Mouse (Mus musculus) yolk sac, embryonic 10.5 days (tissue): ENCODE results near the gene Ppp1r15b.

Experiments used
- DNase-seq: peaks from one replicate; pipeline ENCODE4 v3.0.0-alpha.2; 2017; ENCODE audit warnings: low spot score

Gene Ppp1r15b

DNA sequence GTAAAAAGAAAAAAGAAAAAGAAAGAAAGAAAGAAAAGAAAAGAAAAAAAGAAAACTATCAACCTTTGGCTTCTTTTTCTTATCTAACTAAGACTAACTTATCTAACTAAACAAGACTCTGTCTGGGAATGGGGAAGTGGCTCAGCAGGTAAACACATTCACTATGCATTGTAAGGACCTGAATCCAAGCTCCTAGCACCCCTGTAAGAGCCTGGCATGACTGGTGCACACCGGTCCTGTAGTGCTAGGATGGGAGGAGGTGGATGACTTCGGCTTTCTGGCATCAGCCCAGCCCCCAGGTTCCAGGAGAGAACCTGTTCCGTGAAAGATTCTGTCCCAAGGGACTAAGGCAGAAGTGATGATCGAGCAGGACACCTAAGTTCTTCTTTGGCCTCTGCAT lies 30.6 kb downstream of the Ppp1r15b start:
- peak; percentile 22 for DNase-seq

- no peak for DNase-seq
These were observed 31.1 kb downstream of the Ppp1r15b start for GRCm38 (mm10) chr1:133162046-133162445.

DNA sequence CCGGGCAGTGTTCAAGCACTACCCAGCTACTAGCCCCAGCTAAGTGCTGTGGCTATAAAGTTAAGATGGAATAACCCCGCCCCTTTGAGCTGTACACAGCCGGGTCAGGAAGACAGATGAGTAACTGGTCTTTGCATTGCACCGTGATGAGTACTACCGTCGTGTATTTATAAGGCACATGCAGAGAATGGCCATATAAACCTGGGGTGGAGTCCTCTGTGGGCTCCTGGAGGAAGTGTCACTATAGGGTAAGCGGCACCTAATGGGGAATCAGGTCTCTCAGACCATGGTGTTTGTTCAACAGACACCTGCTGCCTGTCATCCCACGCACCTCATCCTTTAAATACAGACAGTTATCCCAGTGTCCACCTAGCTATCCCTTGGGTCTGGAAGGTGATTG lies 32.0 kb downstream of the Ppp1r15b start:
- DNase-seq = no peak

GRCm38 (mm10) chr1:133163820-133164431 lies 33.0 kb downstream of the Ppp1r15b start, which contains the start of gene Plekha6:
Plekha6 (plus strand) TSS chr1:133164210.
- DNase-seq = peak; percentile 55

GRCm38 (mm10) chr1:133164591-133165011 lies 33.7 kb downstream of the Ppp1r15b start:
- peak; percentile 88 for DNase-seq

DNA sequence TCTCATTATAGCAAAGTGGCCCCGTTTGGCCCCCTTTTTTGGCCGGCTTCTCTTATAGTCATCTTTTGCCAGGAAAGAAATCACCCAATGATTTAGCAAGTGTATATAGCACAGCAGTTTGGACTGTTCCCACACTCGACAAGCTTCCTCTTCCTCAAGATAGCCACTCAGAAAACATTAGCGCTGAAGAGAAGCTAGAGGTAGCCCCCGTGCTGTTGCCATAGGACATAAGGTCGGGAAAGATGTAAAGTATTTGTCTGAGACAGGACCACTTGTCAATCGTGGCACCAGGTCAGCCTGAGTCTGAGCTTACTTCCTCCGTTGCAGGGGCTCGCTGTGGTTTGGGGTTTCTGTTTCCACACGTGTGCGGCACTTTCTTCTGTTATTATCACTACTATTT lies 34.2 kb downstream of the Ppp1r15b start:
- DNase-seq = peak; percentile 18

DNA sequence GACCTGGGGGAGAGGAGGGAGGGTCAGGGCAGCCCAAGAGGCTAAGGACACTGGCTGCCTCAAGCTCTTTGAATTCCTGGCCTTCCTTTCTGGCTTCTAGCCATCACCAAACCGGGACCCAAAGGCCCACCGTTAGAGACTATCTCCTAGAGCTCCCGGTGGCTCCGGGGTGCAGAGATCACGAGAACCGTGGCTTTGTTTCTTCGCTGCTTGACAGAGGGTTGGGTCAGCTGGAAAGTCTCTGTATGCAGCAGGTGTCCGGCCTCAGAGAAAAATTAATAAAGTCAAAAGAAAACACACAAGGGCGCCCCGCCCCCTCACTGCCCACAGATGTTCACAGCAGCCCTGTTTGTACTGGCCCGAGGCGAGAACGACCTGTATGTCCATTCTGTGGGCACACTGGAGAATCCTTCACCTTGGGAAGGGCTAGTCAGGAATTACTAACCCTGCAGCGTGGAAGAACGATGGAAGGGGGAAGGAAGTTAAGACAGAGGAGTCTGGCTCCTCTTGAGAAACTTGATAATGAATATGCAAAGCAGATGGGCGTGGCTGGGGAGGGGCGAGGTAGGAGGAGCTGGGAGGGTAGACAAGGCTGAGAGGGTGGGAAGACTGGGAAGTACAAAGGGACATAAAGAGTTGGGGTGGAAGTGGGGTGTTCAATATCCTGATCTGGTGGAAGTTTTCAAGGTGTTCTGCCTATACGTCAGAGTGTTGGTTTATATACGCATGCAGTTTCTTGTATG lies 37.5 kb downstream of the Ppp1r15b start:
- DNase-seq = no peak

- DNase-seq = no peak
These were observed 39.3 kb downstream of the Ppp1r15b start for GRCm38 (mm10) chr1:133170196-133170595.

DNA sequence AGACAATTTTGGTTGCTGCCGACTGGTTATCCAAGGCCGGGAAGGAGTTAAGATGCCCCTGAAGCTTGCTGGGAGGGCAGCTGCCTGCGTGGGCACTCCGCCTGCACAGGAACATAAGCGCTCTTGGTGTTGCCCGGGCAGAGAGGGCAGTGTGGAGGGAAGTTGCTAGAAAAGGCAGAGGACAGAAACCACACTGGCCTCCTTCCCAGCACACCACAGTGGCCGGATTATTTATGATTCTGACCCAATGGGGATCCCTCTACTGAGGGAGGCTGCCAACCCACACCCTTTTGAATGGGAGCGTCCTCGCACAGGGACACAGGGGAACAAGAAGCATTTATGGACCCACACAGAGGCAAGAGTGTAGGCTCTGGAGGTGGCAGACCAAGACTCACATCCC lies 40.4 kb downstream of the Ppp1r15b start:
- DNase-seq = no peak

- no peak for DNase-seq
These were observed 44.2 kb downstream of the Ppp1r15b start for GRCm38 (mm10) chr1:133175150-133175549.

- DNase-seq = peak; percentile 45
These were observed 46.7 kb downstream of the Ppp1r15b start for GRCm38 (mm10) chr1:133177480-133178172.

- no peak for DNase-seq
These were observed 47.9 kb downstream of the Ppp1r15b start for GRCm38 (mm10) chr1:133178732-133179440.

DNA sequence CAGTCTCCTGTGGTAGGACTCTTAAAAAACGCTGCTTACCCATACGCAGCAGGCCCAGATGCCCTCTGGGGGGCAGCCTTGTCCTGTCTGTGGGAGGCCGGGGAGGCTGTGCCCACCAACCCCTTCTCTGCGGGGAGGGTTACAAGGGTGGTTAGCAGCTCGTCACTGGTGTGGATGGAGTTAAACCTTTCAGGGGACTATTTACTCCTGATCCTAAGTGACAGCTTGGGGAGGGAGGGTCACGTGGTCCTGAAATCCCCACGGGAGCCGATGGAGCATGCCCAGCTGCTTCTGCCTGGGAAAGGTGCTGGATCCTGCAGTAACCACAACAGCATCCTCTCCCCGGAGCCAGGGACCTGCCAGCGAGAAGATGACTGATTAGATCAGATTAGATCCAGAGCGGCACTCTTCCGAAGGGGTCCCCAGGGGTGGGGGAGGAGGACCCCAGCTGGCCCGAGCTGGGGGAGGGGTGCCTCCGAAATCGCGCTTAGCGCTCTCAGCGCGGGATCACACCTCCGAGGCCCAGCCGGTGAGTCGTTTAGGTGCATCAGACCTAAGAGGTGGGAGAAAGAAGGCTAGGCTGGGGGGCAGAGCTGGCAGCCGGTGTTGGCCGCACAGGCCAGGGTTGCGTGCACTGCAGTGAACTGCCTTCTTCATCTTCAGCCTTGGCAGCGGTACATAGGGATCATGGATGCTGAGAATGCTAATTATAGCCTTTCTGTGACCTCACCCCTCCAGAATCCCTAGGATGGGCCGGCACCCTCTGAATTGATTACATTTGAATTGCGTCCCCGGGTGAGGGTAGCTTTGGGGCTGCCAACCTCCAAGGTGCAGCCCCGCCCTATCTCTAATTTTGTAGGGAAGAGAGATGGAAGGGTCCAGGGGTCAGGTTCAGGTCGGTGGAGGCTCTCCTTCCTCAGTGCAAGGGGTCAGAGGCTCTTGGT lies 50.4 kb downstream of the Ppp1r15b start:
- DNase-seq = peak; percentile 56

DNA sequence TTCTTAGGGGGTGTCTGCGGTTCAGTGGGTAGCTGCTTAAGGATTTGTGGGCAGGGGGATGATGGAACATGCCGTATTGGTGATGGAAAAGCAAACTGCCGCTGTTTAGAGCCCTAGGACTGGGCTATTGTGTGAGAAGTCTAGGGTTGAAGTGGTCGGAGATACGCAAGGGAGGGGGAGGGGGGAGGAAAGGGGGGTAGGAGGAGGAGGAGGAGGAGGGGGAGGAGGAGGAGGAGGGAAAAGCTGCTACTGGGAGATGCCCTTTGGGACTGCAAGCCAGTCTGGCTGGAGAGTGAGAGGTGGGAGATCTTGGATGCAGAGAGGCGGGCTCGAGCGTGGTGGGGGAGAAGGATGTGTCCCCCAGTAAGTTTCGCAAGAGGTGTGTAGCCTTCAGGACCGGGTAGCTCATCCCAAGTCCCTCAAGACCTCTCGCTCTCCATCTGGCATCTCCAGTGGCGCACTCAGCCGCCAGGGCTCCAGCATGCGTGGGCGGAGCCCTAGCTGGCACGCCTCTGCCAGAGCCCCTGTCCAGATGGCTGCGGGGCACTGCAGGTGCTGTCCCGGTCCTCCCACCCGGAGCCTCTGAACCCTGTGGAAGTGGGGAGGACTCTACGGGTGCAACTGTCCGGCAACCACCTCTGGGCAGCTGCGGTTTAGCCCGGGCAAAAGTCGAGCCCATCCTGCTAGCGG lies 51.2 kb downstream of the Ppp1r15b start:
- DNase-seq = no peak

DNA sequence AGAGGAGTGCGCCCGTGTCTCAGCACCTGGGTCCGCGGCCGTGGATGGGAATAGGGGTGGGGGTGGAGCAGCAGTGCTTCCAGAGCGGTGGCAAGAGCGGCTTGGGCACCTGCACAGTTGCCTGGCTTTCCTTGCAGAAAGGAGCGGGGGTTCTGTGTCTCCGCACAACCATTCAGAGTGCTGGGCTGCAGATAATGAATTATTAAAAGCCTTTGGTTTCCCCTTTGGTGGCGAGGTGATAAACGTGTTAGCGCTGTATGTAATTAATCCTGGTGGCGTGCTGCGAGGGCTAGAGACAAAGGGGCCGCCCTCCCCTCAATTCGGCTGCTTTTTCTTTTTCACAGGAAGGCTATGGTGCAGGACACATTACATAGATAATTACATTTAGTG lies 51.8 kb downstream of the Ppp1r15b start:
- no peak for DNase-seq

GRCm38 (mm10) chr1:133183141-133183925 lies 52.4 kb downstream of the Ppp1r15b start:
- DNase-seq = no peak

GRCm38 (mm10) chr1:133187948-133188680 lies 57.2 kb downstream of the Ppp1r15b start:
- DNase-seq = no peak

- DNase-seq = no peak
These were observed 57.8 kb downstream of the Ppp1r15b start for GRCm38 (mm10) chr1:133188719-133189118.
